Mouse (Mus musculus) thymus, postnatal 25 days (tissue): ENCODE measurements around the gene Entpd5.
"Not testable (repeated sequence)": the region's sequence is repeated elsewhere in the genome, so short reads cannot be mapped to it uniquely, and the experiment has no call there.

Source experiments
- DNase-seq: peaks from one replicate; pipeline ENCODE4 v3.0.0; 2022

The Entpd5 gene

DNA sequence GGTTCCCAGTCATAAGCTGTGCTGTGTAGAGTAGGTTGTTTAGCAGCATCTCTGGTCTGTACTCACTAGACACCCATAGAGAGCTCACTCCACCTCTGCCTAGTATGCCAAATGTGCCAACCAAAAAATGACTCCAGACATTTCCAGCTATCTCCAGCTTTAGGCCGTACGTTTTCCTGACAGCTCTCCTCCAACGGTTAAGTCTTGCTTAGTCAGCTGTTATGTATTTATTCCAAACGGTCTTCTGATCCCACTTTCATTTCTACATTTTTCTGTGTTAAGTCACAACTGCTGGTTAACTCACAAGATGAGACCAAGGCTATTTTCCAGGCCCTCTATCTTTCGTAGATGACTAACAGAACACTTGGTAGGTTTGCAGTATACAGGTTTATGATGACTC is 10.2 kb downstream of the Entpd5 start:
- DNase-seq = no peak

DNA sequence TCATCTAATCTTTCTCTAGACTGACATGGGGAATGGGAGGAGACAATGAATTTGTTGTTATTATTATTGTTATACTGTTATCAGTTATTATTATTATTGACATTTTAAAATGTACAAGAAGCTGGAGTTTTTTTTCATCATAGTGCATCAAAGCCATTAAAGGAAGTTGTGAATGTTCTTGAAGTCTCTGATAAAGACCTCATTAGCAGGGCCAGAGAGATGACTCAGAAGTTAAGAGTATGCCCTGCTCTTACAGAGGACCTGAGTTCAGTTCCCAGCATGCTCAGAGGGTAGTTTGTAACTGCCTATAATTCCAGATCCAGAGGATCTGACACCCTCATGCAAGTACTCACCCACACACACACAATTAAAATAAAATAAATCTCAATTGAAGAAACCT is 11.1 kb downstream of the Entpd5 start:
- no peak for DNase-seq

DNA sequence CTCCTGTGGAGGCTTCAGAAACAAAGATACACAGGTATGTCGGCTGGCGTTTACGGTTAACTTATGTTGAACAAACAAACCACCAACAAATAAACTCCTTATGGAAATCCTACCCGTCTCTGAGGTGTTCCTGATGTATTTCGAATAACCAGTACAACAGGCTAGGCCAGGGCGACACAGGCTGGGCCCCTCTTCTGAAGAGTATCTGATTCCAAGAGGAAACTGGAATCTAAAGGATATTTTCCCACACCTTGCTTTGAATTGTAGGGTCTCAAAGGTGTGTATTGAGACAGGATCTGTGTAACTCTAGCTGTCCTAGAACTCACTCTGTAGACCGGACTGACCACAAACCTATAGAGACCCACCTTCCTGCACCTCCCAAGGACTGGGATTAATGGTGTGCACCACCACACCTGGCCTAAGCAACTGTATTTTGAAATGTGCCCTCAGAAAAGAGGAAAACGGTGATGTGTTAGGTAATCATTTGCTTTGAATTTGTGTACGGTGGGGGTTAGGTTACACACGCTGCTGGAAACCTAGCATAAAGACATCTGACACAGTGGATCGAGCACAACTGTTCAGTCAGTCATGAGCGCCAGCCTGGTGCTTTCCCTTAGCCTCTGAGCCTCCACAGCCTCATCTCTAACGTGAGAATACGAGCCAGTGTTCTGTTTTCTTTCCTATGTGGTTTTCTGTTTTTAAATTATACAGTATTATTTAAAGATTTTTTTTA is 11.7 kb downstream of the Entpd5 start:
- no peak for DNase-seq

DNA sequence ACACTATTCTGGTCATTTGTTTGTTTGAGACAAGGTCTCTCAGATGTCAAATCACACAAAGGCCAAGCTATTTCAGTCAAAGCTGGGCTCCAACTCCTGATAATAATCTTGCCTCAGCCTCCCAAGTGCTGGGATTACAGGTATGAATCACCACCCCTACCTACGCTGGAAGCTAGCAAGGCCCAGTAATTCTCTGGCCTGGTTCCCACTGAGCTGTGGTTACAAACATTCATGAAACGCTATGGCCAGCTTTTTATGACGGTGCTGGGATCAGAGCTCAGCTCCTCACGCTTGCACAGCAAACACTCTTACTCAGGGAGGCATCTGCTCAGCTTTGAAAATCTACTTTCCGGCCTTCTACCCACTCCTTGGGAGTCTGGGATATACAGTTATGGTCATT is 15.0 kb downstream of the Entpd5 start:
- no peak for DNase-seq

DNA sequence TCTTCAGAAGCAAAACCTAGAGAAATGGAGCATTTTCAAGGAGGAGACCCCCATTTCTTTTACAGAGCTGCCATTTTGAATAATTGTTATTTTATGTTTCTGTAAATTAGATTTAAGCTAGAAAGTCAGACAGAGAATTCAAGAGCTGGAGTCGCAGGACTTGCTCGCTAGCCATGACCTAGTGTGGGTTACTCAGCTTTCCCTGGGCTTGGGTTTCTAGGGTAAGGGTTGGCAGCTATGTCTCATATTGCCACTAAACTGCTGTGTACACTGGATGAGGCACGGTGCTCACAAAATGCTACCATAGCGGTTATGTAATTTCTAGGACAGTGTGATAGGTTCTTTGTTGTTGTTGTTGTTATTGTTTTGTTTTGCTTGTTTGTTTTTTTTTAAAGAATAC is 16.1 kb downstream of the Entpd5 start:
- no peak for DNase-seq

DNA sequence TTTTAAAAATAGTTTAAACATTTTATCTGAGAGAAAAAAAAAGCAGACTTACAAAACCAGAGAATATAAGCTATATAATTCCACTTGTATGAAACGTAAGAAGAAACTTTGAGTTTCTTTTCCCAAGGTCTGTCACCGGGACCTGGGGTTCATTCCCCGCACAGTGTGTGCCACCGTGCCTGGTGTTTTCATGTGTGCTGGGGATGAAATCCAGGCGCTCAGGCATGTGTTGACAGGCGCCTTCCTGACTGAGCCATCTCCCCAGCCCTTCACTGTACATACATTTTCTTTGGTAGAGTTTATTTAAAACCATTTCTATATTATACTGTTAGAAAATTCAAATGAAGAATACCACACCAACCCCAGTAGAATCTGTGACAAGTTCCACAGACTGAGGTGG is 18.5 kb downstream of the Entpd5 start:
- DNase-seq = no peak

DNA sequence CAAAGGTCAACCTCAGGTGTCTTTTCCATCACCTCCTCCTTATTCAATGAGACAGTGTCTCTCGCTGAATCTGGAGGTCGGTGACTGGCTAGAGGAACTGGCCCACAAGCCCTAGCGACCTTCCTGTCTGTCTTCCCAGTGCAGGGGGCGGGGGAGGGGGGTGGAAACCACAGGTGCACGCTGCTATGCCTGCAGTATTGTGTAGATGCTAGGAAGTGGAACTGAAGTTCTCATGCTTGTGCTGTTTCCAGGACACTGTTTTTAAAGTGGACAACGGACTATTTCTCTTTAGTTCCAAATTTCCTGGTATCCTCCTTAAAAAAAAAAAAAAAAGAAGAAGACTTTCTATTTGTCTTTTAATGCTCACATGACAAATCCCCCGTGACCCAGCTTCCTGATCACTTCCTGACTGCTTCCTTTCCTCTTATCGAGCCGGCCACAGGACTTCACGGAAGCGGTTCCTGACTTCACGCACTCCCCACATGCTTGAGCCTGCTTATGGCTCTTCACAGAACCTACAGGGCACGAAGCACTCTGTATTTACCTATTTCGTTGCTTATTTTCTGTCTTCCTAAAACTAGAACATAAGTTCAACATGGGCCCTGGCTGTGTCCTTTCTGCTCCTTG is 19.9 kb downstream of the Entpd5 start:
- DNase-seq = no peak

DNA sequence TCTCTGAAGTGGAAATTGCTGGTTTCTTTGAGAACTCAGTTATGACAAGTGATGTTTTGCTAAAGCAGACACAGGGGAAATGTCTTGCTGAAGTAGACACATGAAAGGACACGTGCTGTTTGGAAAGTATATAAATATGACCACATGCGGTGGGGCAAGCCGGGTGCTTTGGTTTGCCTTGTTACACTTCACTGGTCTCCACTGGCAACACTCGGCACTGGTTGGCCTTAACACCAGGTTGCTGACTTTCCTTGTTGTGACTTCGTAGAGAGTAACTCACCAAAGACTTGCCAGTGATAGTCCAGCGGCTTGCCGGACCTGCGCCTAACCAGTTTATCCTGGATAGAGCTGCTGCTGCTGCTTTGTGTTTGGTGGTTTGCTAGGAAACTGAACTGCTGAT is 20.7 kb downstream of the Entpd5 start:
- no peak for DNase-seq

DNA sequence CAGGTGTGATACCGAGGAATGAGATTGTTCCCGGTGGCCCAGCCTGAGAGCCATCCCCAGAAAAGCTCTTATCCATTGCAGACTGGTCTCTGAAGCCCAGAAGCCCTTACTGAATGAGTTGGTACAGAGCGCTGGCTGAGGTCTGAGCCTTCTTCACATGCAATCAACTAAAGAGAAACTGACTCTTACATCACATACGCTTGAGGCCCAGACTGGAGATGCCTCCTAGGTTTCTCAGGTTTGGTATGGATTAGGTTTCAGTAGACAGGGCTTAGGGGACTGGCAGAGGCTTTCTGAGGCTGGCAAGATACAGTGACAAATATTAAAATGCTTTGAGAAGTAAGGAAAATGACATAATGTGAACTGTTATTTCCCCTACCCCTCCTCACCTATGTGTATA is 23.4 kb downstream of the Entpd5 start:
- no peak for DNase-seq

DNA sequence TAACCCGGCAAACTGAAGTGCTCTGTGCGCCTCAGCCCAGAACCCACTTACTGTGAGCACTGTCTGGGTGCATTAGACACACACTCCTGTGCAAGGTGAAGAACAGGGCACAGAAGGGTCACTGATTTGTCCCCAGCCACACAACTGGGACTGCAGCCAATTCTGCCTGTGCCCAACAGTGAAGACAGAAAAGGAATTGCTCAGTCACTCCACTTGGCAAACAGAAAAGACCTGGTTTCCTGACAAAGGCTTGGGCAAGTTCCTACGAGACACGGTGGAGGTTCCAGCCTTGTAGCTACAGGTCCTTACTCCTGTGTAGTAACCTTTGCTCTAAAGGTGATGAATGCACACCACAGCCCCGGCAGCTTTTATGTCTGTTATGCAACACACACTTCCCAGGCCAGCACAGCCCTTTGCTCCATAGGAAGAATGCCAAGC is 24.2 kb downstream of the Entpd5 start:
- no peak for DNase-seq

DNA sequence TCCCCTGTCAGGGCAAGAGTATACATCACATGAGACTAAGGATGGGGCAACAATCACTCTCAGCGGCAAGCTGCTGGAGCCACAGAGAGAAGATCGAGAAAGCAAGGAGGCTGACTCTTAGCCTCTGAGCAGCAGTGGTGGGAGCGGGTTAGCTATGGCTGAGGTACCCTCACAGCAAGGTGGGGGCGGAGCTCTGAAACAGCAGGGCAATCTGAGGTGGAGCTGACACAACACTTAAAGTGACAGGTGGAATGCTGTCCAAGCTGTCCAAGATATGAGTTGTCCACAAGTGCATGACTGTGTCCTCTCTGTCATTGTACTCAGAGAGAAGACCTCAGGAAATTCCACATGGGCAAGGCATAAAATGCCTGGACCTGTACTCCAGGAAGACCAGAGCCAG is 26.5 kb downstream of the Entpd5 start:
- no peak for DNase-seq

DNA sequence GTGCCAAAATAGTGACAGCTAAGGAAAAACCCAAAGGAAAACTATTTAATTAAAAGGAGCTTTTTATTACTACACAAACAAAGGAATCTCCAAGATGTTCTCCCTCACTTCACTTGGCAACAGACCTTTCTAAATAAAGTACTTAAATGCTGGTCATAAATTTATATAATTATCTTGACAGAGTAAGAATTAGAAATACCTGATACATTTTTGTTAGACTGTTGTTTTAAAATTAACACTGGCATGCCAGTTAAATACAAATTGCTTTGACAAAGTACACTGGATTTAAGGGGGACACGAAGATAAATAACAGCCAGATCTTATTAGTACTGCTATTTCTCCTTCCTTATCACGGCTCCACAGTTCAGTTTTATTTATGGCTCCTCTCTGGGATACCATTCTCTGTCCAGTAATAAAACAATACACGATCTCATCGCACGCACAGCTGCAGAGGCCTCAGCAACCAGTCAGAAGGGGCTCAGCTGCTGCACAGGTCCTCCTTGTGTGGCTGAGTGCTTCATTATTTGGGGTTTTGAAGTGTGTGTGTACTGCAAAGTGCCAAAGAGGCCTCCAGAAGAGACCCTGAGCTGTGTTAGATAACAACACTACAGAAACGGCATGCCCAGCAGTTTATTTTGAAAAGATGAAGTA is 34.9 kb downstream of the Entpd5 start:
- no peak for DNase-seq

DNA sequence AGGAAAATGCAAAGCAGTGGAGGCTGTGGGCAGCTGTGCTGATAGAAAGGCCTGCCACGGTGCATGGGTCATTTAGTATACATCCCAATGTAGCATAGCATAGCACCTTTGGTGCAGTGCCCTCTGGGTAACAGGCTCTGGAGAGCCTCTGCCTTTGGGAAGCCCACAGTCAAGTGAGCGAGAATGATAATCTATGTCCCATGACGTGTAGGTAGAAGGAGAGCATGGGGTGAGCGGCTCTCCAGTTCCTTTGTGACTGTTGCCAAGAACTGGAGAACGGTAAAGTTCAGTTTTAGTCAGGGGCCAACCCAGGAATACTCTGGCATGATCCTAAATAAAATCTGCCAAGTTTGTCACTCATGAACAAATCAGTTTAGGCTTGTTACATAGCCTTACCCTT is 37.2 kb downstream of the Entpd5 start:
- no peak for DNase-seq

DNA sequence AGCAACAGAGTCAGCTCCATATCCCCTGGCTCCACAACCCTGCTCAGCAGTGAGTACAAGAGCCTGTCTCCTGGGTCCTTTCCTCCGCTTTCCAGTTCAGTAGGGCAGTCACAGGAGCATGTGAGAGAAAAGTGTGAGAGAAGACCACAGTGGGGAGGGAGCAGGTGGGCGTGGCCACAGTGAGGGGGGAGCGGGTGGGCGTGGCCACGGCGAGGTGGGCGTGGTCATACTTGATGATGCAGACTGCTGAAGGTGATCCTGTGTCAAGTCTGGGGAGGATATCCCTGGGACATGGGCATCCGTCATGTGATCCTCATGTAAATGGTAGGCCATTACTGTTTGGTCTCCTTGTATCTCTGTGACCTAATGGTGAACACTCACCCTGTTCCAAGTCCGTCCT is 41.9 kb downstream of the Entpd5 start:
- no peak for DNase-seq

DNA sequence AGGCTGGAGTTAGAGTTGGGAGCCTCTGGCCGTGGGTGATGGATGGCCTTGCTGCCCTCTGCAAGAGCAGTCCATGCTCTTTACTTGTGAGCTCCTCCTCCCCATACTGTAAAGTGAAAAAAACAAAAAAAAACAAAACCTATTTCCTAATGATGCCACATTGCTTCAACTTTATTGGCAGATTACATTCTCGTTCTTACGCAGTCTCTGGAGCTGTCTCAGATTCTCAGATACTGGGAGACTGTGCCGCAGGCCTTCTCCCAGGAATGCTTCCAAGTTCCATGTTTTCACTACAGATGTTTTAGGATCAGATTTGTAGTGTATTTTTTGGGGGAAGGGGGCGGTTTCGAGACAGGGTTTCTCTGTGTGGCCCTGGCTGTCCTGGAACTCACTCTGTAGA is 43.7 kb downstream of the Entpd5 start:
- no peak for DNase-seq

DNA sequence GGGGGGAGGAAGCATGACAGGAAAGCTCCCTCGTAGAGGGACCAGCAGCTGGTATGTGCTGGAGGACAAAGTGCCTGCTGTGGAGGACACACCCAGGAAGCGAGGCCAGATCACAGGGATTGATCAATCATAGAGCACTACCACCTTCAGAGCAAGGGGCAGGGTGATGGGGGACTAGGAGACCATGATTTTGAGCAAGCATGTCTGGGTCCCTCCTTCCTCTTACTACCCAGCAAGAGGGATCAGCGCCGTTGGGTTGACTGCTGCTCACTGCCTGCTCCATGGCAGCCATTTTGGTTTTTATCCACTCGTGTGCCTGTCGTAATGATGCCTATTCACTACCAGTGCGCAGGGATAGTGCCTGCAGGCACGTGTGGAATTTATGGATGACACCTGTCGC is 44.5 kb downstream of the Entpd5 start:
- DNase-seq = no peak

DNA sequence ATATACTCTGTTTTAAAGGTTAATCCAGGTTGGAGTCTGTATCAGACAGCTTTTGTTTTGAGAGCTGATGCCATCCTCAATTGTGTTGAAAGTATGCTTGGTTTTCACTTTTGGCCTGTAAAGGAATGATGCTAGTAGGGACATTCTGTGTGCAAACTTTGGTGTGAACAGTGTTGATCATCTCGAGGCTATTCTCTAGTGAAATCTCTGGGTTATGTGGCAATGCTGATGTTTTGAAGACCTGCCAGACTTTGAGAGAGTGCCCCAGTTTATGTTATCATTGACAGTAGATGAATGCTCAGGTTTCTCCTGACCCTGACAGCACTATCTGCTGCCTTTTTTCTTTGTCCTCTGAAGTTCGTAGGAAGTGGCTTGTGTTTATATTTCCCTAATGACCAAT is 46.0 kb downstream of the Entpd5 start:
- DNase-seq = no peak

DNA sequence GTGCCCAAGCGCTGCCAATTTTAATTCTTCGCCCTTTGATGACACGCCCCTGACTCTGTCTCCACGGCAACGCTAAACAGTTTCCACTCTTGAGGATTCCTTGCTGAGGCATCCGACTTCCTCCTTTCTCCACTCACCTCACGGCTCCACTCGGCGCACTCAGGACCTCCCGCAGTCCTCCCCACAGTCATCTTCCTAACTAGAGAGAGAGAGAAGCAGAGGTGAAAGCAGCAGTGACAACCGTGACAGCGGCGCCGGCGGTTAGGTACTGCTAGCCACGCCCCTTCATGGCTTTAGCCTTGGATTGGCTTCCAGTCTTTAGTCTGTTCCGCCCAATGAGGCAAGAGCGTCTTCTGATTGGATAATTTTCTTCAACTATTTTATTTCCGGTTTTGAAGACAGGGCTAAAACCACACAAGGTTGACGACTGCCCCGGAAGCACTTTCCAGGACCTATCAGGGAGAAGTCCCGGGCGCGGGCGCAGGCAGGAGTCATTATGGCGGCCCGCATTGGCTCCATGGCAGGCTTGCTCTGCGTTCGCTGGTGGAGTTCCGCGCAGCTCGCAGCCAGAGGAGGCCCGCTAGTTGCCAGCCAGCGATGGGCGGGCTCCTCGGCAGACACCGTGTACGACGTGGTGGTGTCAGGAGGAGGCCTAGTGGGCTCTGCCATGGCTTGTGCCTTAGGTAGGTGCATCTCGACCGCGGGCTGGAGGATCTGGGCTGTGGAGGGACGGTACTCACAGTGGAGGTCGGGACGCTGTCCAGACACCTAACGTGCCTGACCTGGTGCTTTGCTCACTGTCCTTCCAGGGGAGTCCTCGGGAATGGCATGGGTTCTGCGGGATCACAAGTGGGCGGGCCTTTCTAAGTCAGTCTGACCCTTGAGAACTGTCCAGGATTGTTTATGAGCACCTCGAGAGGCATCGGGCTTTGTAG is 47.0 kb downstream of the Entpd5 start, which contains the start of the genes Coq6 and Fam161b:
Gene Coq6 (plus strand): TSS at position 103 of the 935 bp plus-strand sequence.
Gene Fam161b (minus strand): TSS at position 279 of the 935 bp plus-strand sequence.
- DNase-seq = peak; percentile 91

DNA sequence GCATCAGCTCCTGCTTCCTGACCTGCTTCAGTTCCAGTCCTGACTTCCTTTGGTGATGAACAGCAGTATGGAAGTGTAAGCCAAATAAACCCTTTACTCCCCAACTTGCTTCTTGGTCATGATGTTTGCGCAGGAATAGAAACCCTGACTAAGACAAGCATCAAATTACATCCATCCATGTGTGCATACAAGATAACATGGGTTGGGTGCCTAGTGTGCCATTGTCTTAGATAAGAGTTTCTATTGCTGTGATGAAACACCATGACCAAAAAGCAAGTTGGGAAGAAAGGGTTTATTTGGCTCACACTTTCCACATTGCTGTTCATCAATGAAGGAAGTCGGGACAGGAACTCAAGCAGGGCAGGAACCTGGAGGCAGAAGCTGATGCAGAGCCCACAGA is 50.1 kb downstream of the Entpd5 start:
- DNase-seq = not testable (repeated sequence)

DNA sequence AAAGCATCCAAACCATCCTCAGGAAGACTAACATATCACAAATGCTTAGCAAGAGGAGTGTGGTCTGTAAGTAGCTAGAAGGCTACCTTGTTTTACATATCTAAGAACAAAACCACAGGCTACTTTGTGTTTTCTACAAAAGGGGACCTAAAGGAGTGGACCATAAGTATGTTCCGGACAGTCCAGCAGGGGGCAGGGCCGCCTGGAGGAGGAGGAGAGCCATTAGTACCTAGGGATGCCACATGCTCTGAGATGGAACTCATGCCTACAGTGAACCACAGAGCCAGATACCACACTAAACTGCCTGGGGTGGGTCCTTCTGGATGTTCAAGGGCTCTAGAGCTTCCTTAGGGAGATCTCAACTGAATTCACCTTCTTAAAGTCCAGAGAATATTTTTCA is 61.6 kb downstream of the Entpd5 start:
- DNase-seq = no peak

DNA sequence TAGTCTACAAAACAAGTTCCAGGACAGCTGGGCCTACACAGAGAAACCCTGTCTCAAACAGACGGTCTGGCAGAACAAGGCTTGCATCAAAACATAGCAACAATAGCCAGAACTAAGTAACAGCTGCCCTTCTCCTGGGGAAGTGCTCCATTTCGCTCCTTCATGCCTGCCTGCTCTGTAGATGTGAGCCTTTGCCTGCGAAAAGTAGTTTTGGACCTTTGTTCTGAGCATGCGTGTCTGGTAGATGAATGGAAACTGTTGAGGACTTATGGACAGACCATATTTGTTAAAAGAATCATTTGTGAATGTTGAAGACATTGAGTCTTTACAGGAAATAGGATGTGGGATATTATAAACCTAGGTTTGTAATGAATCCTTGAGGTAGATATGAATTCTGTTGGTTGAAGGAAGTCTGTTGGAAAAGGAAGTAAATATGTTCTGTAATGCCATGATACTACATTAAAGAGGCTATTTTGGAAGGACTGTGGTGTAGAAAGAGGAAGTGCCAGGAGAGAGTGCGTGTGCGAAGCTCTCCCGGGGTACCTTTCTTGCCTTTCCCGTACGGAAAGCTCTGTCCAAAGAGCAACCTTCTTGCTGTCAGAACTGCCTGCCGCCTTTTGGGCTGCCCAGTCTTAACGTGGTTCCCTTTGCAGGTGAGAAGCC is 71.7 kb downstream of the Entpd5 start:
- DNase-seq = no peak

DNA sequence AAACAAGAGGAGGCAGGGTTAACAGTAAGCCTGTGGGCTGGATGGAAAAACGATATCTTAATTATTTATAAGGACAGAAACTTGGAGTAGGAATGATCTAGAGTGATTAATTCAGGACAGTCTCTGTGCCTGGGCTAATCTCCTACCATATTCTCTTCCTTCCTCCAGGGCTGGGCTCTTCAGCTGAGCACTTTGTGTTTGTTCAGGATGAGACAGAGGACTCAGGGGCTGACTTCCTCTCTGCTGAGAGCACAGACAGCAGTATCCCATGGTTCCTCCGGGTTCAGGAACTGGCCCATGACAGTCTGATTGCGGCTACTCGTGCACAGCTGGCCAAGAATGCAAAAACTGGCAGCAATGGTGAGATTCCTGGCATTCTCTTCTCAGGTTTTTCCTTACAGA is 81.7 kb downstream of the Entpd5 start:
- DNase-seq = no peak
